Mouse (Mus musculus) small intestine, adult 2 months (tissue): ENCODE data around the gene Adamts4.

ENCODE experiments used
- CTCF ChIP-seq: fragments of 200-500 bp; IDR thresholded peaks from 2 replicates; pipeline ENCODE4 v1.5.1; 2012; ENCODE audit warnings: low read depth, mild to moderate bottlenecking, control low read depth, inconsistent platforms, low read length, moderate library complexity, mixed read lengths; ENCODE audit not compliant: insufficient replicate concordance, insufficient read length; ENCODE audit errors: extremely low read depth
- POLR2A ChIP-seq: fragments of 200-500 bp; IDR thresholded peaks from 2 replicates; pipeline ENCODE4 v1.6.1; 2012; ENCODE audit warnings: low read depth, mild to moderate bottlenecking, control low read depth, inconsistent platforms, low read length, moderate library complexity

- TF ChIP-seq POLR2A, result no peak
- TF ChIP-seq CTCF, result no peak
These were observed 2.3 kb upstream of the Adamts4 start for GRCm38 (mm10) chr1:171247916-171248315.
